Mouse (Mus musculus): ENCODE results near the gene Dnal1. TPM values are rescaled to one million over a fixed set of nuclear protein-coding genes. Genes with fewer than 3 reads are reported as not detected.
"Not testable (repeated sequence)": the region's sequence is repeated elsewhere in the genome, so short reads cannot be mapped to it uniquely, and the experiment has no call there.

Gene Dnal1
- polyA plus RNA-seq, 1 experiment from 2014 or later, result 9.6 TPM

DNA sequence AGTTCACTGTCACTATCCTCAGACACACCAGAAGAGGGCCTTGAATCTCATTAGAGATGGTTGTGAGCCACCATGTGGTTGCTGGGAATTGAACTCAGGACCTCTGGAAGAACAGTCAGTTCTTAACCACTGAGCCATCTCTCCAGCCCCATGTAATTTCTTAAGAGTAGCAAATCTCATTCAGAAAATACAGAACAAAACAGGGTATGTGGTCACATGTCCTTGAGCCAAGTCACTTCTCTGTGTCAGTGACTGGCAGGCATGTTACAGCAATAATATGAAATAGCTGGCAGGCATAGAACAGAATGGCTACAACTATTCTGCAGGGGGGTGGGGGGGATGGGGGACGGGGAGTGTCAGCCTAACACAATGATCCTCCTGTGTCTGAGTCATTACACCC is 14.1 kb upstream of the Dnal1 start:
- Histone ChIP-seq H3K4me2 (replicated peaks) (peak overlapping the region; percentile 85), H3K4me3 (peak overlapping the region; percentile 60; the same call in 1 of the 2 replicates), H3K9ac (replicated peaks) (no peak overlapping the region), H3K4me1 (peaks cover 4% of the 10 kb centered on the region; the same call in 1 of the 2 replicates), H3K36me3 (no peaks in the 10 kb centered on the region), H3K27ac (replicated peaks) (no peak overlapping the region), H3K27me3 (no peaks in the 10 kb centered on the region), H3K9me3 (no peaks in the 10 kb centered on the region)
- no peak for ATAC-seq (replicated peaks)
- WGBS, result 41% methylated on average over 1 of the region's 1 CpGs

GRCm38 (mm10) chr12:84100604-84101492 is 13.3 kb upstream of the Dnal1 start, which contains the start of gene Acot6:
Gene Acot6 (plus strand): TSS chr12:84100654.
- H3K9ac ChIP-seq (replicated peaks), result peak within 1 kb of the TSS; percentile 66
- not testable (repeated sequence) for H3K27me3 ChIP-seq, H3K4me1 ChIP-seq, H3K9me3 ChIP-seq, H3K36me3 ChIP-seq
- WGBS, result under 1% methylated on average over 80 of the region's 80 CpGs
- peak within 1 kb of the TSS; percentile 60 for H3K4me3 ChIP-seq
- H3K4me2 ChIP-seq (replicated peaks), result peak within 1 kb of the TSS; percentile 85
- peak within 1 kb of the TSS; percentile 46 for H3K27ac ChIP-seq (replicated peaks)
- ATAC-seq (replicated peaks), result peak; percentile 86

GRCm38 (mm10) chr12:84101493-84101845 is 12.7 kb upstream of the Dnal1 start:
- Histone ChIP-seq H3K27me3 (no peaks in the 10 kb centered on the region), H3K4me2 (replicated peaks) (peak overlapping the region; percentile 85), H3K9me3 (no peaks in the 10 kb centered on the region), H3K36me3 (no peaks in the 10 kb centered on the region), H3K27ac (replicated peaks) (no peak overlapping the region), H3K4me1 (peaks cover 4% of the 10 kb centered on the region; the same call in 1 of the 2 replicates), H3K4me3 (peak overlapping the region; percentile 60), H3K9ac (replicated peaks) (peak overlapping the region; percentile 66)
- 62% methylated on average over 2 of the region's 2 CpGs for WGBS
- no peak for ATAC-seq (replicated peaks)

- H3K4me1 ChIP-seq, result no peaks in the 10 kb centered on the region
- H3K9ac ChIP-seq (replicated peaks), result no peak overlapping the region
- H3K36me3 ChIP-seq, result no peaks in the 10 kb centered on the region
- 74% methylated on average over 3 of the region's 3 CpGs for WGBS
- H3K27ac ChIP-seq (replicated peaks), result no peak overlapping the region
- H3K4me3 ChIP-seq, result no peak overlapping the region
- H3K9me3 ChIP-seq, result no peaks in the 10 kb centered on the region
- ATAC-seq (replicated peaks), result no peak
- H3K27me3 ChIP-seq, result no peaks in the 10 kb centered on the region
- H3K4me2 ChIP-seq (replicated peaks), result no peak overlapping the region
These were observed 7.2 kb upstream of the Dnal1 start for GRCm38 (mm10) chr12:84107012-84107411.

DNA sequence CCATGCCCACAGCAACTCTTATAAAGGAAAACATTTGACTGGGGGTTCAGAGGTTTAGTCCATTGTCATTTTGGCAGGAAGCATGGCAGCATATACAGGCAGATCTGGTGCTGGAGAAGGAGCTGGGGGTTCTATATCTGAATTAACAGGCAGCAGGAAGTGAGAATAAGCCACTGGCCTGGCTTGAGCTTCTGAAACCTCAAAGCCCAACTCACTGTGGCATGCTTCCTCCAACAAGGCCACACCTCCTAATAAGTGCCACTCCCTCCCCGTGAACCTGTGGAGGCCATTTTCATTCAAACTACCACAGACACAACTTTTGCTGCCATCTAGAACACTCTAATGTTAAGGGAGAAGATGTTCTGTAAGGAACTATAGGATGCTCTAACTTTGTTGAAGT is 6.5 kb upstream of the Dnal1 start:
- Histone ChIP-seq H3K9me3 (no peaks in the 10 kb centered on the region), H3K9ac (replicated peaks) (no peak overlapping the region), H3K4me2 (replicated peaks) (no peak overlapping the region), H3K4me3 (no peak overlapping the region), H3K36me3 (no peaks in the 10 kb centered on the region), H3K27me3 (no peaks in the 10 kb centered on the region), H3K4me1 (no peaks in the 10 kb centered on the region), H3K27ac (replicated peaks) (no peak overlapping the region)
- WGBS, result 90% methylated on average over 1 of the region's 1 CpGs
- no peak for ATAC-seq (replicated peaks)

GRCm38 (mm10) chr12:84109924-84110323 is 4.2 kb upstream of the Dnal1 start:
- H3K36me3 ChIP-seq, result no peaks in the 10 kb centered on the region
- no peak for ATAC-seq (replicated peaks)
- H3K27ac ChIP-seq (replicated peaks), result no peak overlapping the region
- H3K9me3 ChIP-seq, result no peaks in the 10 kb centered on the region
- H3K4me1 ChIP-seq, result peaks cover 7% of the 10 kb centered on the region
- 77% methylated on average over 1 of the region's 1 CpGs for WGBS
- H3K27me3 ChIP-seq, result no peaks in the 10 kb centered on the region
- no peak overlapping the region for H3K9ac ChIP-seq (replicated peaks)
- H3K4me2 ChIP-seq (replicated peaks), result no peak overlapping the region
- H3K4me3 ChIP-seq, result no peak overlapping the region

DNA sequence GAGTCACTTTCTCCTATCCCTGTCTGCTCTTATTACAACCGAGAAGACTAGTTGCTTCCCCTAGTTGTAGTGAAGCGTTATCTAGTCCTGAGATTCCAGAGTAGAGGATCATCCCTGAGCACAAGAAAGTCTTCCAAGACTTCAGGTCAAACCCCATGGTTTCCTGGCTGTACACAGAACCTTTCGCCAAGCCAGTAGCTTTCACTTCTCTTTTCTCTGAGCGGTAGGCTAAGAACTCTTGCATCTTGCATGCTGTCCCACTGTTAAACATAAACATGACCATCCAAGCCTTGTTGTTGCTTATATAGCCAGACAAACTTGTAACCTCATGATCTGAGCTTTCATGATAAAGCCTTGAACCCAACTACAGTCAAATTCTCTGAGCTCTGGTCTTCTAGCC is 3.4 kb upstream of the Dnal1 start:
- Histone ChIP-seq H3K36me3 (no peaks in the 10 kb centered on the region), H3K9ac (replicated peaks) (no peak overlapping the region), H3K4me3 (no peak overlapping the region), H3K27me3 (no peaks in the 10 kb centered on the region), H3K27ac (replicated peaks) (no peak overlapping the region), H3K4me2 (replicated peaks) (no peak overlapping the region), H3K4me1 (peaks cover 12% of the 10 kb centered on the region), H3K9me3 (no peaks in the 10 kb centered on the region)
- 93% methylated on average over 4 of the region's 4 CpGs for WGBS
- no peak for ATAC-seq (replicated peaks)

DNA sequence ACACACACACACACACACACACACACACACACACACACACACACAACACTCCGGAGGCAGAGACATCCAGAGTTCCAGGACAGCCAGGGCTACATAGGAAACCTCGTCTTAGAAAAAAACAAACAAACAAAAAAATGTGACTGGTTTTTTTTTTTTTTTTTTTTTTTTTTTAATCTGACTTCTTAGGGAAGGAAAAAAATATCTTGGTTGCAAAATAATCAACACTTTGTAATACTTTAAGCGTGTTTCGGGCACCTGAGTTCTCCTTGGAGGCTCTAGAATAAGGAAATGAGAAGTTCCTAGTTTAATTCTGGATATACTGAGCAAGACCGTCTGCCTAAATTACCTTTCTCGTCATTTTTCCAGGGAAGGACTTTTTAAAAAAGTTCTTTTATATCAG is 490 bp upstream of the Dnal1 start:
- Histone ChIP-seq H3K9ac (replicated peaks) (no peak overlapping the region), H3K4me3 (peak overlapping the region; percentile 59), H3K9me3 (no peaks in the 10 kb centered on the region), H3K36me3 (no peaks in the 10 kb centered on the region), H3K27ac (replicated peaks) (no peak overlapping the region), H3K27me3 (no peaks in the 10 kb centered on the region), H3K4me2 (replicated peaks) (peak overlapping the region; percentile 58), H3K4me1 (peaks cover 12% of the 10 kb centered on the region)
- 0 out of 2 replicates have a peak, but pooled peaks have one; percentile 7 for ATAC-seq (replicated peaks)
- WGBS, result 39% methylated on average over 6 of the region's 6 CpGs

DNA sequence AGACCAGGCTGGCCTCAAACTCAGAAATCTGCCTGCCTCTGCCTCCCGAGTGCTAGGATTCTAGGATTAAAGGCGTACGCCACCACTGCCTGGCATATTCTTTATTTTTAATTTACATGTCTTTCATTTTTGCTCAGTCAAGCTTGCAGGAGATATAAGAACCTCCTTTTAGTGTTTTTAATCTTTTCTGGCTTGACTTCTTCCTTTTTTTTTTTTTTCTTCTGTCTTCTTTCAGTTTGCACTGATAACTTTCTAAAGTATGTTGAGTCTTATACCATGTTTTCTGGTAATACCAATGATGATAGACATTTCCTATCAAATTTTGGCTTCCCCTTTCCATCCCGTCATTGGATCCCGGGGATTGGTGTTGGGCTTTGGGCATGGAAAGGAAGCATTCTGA is 5.4 kb downstream of the Dnal1 start:
- Histone ChIP-seq H3K4me1 (peaks cover 9% of the 10 kb centered on the region), H3K4me3 (no peak overlapping the region), H3K4me2 (replicated peaks) (no peak overlapping the region), H3K36me3 (0 out of 2 replicates have a peak, but pooled peaks cover 3% of the 10 kb centered on the region), H3K27me3 (no peaks in the 10 kb centered on the region), H3K9me3 (no peaks in the 10 kb centered on the region), H3K9ac (replicated peaks) (no peak overlapping the region), H3K27ac (replicated peaks) (no peak overlapping the region)
- 95% methylated on average over 5 of the region's 5 CpGs for whole genome bisulfite sequencing
- no peak for ATAC-seq (replicated peaks)

DNA sequence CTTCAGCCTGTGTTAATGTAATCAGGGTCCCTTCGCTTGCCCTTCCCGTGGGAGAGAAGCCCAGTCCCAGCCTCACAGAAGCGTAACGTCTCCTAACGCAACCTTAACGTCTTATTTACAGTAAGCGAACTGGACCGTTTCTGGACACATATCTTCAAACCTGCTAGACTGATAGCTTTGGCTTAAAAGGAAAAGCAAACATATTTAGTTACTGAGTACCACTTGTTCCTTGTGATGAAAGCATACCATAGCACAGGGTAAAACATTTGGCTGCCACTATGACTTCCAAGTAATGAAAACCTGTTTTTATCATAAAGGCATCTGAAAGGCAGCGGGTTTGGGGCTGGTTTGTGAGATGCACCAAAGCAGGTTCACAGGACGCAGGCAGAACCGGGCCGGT is 11.7 kb downstream of the Dnal1 start:
- Histone ChIP-seq H3K9ac (replicated peaks) (no peak overlapping the region), H3K27ac (replicated peaks) (no peak overlapping the region), H3K36me3 (peaks cover 13% of the 10 kb centered on the region), H3K27me3 (no peaks in the 10 kb centered on the region), H3K4me3 (no peak overlapping the region), H3K4me2 (replicated peaks) (no peak overlapping the region), H3K4me1 (no peaks in the 10 kb centered on the region), H3K9me3 (no peaks in the 10 kb centered on the region)
- no peak for ATAC-seq (replicated peaks)
- 89% methylated on average over 12 of the region's 12 CpGs for WGBS

- no peak overlapping the region for H3K4me2 ChIP-seq (replicated peaks)
- H3K27ac ChIP-seq (replicated peaks), result no peak overlapping the region
- H3K36me3 ChIP-seq, result peaks cover 16% of the 10 kb centered on the region
- no peaks in the 10 kb centered on the region for H3K9me3 ChIP-seq
- no peak for ATAC-seq (replicated peaks)
- H3K4me1 ChIP-seq, result no peaks in the 10 kb centered on the region
- no peak overlapping the region for H3K4me3 ChIP-seq
- no peaks in the 10 kb centered on the region for H3K27me3 ChIP-seq
- H3K9ac ChIP-seq (replicated peaks), result no peak overlapping the region
- 90% methylated on average over 2 of the region's 2 CpGs for WGBS
These were observed 12.7 kb downstream of the Dnal1 start for GRCm38 (mm10) chr12:84126899-84127298.

DNA sequence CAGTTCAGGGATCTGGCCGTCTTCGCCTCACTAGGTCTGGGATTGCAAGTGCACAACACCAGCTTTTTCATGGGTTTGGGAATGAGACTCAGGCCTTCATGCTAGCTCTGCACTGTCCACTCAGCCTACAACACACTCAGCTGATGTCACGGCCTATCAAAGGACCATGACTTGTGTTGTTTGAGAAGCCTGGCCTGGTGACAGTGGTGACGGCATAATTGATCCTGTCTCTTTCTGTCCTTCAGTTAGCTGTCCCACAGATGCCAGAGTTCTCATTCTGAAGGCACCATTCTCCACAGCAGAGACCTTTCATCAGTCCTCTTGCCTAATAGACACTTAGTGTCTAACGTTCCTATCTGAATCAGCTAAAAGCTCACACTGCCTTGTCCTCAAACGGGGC is 14.4 kb downstream of the Dnal1 start:
- Histone ChIP-seq H3K27ac (replicated peaks) (no peak overlapping the region), H3K4me1 (no peaks in the 10 kb centered on the region), H3K4me3 (no peak overlapping the region), H3K4me2 (replicated peaks) (no peak overlapping the region), H3K27me3 (no peaks in the 10 kb centered on the region), H3K36me3 (peaks cover 20% of the 10 kb centered on the region), H3K9ac (replicated peaks) (no peak overlapping the region), H3K9me3 (no peaks in the 10 kb centered on the region)
- no peak for ATAC-seq (replicated peaks)
- WGBS, result 88% methylated on average over 6 of the region's 6 CpGs

DNA sequence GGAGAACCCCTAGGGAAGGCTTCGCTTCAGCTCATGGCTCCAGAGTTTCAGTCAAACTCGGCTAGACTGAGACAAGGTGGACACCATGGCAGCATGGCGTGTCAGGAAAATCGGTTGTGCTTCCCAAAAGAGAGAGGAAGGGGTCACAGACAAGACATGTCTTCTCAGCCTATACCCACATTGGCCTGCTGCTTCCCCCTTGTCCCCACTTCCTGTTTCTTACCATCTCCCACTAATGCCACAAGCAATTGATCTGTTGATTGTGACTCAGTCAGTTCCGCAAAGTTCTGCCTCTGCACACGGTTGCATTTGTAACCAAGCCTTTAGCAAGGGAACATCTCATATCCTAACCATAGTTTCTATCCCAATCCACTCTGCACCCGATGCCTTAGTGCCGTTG is 15.8 kb downstream of the Dnal1 start:
- Histone ChIP-seq H3K27me3 (no peaks in the 10 kb centered on the region), H3K36me3 (peaks cover 20% of the 10 kb centered on the region), H3K4me3 (no peak overlapping the region), H3K27ac (replicated peaks) (no peak overlapping the region), H3K4me1 (no peaks in the 10 kb centered on the region), H3K4me2 (replicated peaks) (no peak overlapping the region), H3K9ac (replicated peaks) (no peak overlapping the region), H3K9me3 (no peaks in the 10 kb centered on the region)
- ATAC-seq (replicated peaks), result no peak
- WGBS, result 96% methylated on average over 8 of the region's 8 CpGs

Data from forebrain, embryonic 15.5 days (tissue).